Comparison of ENCODE assay signal across 26 mouse cellular contexts in the genomic region with DNA sequence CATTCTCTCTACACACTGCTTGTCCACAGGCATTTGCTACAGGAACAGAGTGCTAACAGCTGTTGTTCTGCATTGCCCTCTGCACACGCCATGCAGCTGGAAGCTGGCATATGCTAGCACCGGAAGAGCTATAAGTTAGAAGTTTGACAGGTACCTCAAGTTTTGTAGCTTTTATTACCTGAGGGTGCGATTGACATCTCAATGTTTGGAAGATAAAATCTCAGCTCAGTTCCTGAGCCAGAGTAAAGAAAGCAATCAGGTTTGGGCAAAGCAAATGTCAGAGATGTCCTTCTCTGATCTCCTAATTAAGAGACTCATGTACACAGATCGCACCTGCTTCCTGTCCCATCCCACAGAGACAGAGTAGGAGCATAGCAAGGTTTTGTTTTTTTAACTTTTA. TPM values are rescaled to one million over a fixed set of nuclear protein-coding genes. Genes with fewer than 3 reads are reported as not detected.
DNase-seq lines count a peak whose midpoint lies in the region; ATAC-seq and TF ChIP-seq lines count a peak whose summit lies in the region.
"Had no signal": no experiment of that assay in that cellular context is flagged by ENCODE, and none has a peak within 500 bp of the region (broad histone marks: within the 10 kb centered on the region; RNA-seq: fewer than 3 reads in every experiment).

No protein-coding gene starts in this region.

- H3K4me3 ChIP-seq in liver, adult 2 months (ENCODE audit: insufficient read depth, low read depth, low read length): no peak overlapping the region
- no peak overlapping the region for H3K4me3 ChIP-seq in liver, embryonic 11.5 days (ENCODE audit: low read depth, low read length)
- H3K4me3 ChIP-seq in lung, embryonic 15.5 days: no peak overlapping the region
- H3K4me3 ChIP-seq in lung, adult 2 months (replicated peaks; ENCODE audit: extremely low read depth, low read depth, low read length): no peak overlapping the region
- H3K4me3 ChIP-seq: embryonic facial prominence, embryonic 13.5 days; embryonic facial prominence, embryonic 15.5 days; erythroblast, embryonic 14.5 days; forebrain, embryonic 13.5 days; forebrain, embryonic 15.5 days had no signal

- peaks cover 21% of the 10 kb centered on the region for H3K4me1 ChIP-seq in liver, adult 2 months (ENCODE audit: control insufficient read depth, insufficient read depth, low read length)
- H3K4me1 ChIP-seq in liver, embryonic 11.5 days (replicated peaks; ENCODE audit: control insufficient read depth, insufficient read depth, low read length): no peaks in the 10 kb centered on the region
- H3K4me1 ChIP-seq in lung, embryonic 15.5 days: 0 out of 2 replicates have a peak, but pooled peaks cover 5% of the 10 kb centered on the region
- H3K4me1 ChIP-seq in lung, adult 2 months (ENCODE audit: control insufficient read depth, insufficient read depth, low read length): no peaks in the 10 kb centered on the region
- H3K4me1 ChIP-seq: embryonic facial prominence, embryonic 15.5 days; forebrain, embryonic 13.5 days; forebrain, embryonic 15.5 days had no signal

- peaks cover 19% of the 10 kb centered on the region for H3K36me3 ChIP-seq in liver, adult 2 months (ENCODE audit: control insufficient read depth, insufficient read depth, low read length)
- peaks cover 14% of the 10 kb centered on the region; the same call in 1 of the 2 replicates for H3K36me3 ChIP-seq in liver, embryonic 11.5 days (ENCODE audit: control insufficient read depth, insufficient read depth, low read length)
- peaks cover 12% of the 10 kb centered on the region; the same call in 1 of the 2 replicates for H3K36me3 ChIP-seq in lung, embryonic 15.5 days
- H3K36me3 ChIP-seq: forebrain, embryonic 15.5 days had no signal

- no peak overlapping the region for H3K9ac ChIP-seq in liver, adult 2 months (ENCODE audit: low read depth, low read length)
- no peak overlapping the region for H3K9ac ChIP-seq in liver, embryonic 11.5 days (ENCODE audit: low read depth, low read length)
- no peak overlapping the region for H3K9ac ChIP-seq in lung, embryonic 15.5 days
- H3K9ac ChIP-seq: embryonic facial prominence, embryonic 13.5 days; embryonic facial prominence, embryonic 15.5 days; forebrain, embryonic 13.5 days; forebrain, embryonic 15.5 days had no signal

- no peak for TF ChIP-seq CTCF in liver, adult 2 months (IDR thresholded peaks at IDR 0.05; ENCODE audit: low read depth, low read length)
- TF ChIP-seq CTCF in lung, adult 2 months (IDR thresholded peaks at IDR 0.05; ENCODE audit: insufficient read depth, low read length): no peak

- H3K27ac ChIP-seq in liver, adult 2 months (replicated peaks; ENCODE audit: insufficient read depth, low read depth, low read length): peak overlapping the region; percentile 94
- no peak overlapping the region for H3K27ac ChIP-seq in liver, embryonic 11.5 days (ENCODE audit: low read depth, low read length)
- H3K27ac ChIP-seq in lung, embryonic 15.5 days: peak overlapping the region; percentile 82
- H3K27ac ChIP-seq: embryonic facial prominence, embryonic 13.5 days; embryonic facial prominence, embryonic 15.5 days; forebrain, embryonic 13.5 days; forebrain, embryonic 15.5 days had no signal

- H3K4me2 ChIP-seq in liver, embryonic 11.5 days: no peak overlapping the region
- no peak overlapping the region for H3K4me2 ChIP-seq in lung, embryonic 15.5 days
- H3K4me2 ChIP-seq: embryonic facial prominence, embryonic 13.5 days; embryonic facial prominence, embryonic 15.5 days; forebrain, embryonic 13.5 days; forebrain, embryonic 15.5 days had no signal

- no peak for DNase-seq in liver, adult 2 months (ENCODE audit: extremely low read depth, low read depth, low spot score)
- DNase-seq in liver, embryonic 11.5 days (ENCODE audit: low spot score): no peak
- no peak for DNase-seq in lung, adult 2 months
- DNase-seq in fat pad, adult 2 months (ENCODE audit: extremely low read depth, low read depth, low spot score): peak; percentile 61
- peak; percentile 77 for DNase-seq in gonadal fat pad, adult 2 months (ENCODE audit: low read depth)
- no peak for DNase-seq in thymus, postnatal 10 days (ENCODE audit: low spot score in 2 of 2)
- DNase-seq in heart, postnatal 4 days: no peak
- DNase-seq: adrenal gland, adult 2 months; adrenal gland, postnatal 10 days; adrenal gland, postnatal 25 days; cerebellum, adult 11 months; cerebellum, adult 18-20 months; cerebellum, adult 8-10 months; cerebellum, adult 9-11 months; cerebellum, postnatal 14 days; cerebellum, postnatal 36 days; embryo, embryonic 11 days had no signal

- WGBS in liver, adult 2 months: 85% methylated on average over 4 of the region's 4 CpGs
- 89% methylated on average over 4 of the region's 4 CpGs for WGBS in liver, embryonic 11.5 days
- WGBS in lung, embryonic 15.5 days: 73% methylated on average over 4 of the region's 4 CpGs
- WGBS in lung, adult 2 months: 63% methylated on average over 4 of the region's 4 CpGs

- H3K9me3 ChIP-seq in liver, embryonic 11.5 days (ENCODE audit: control insufficient read depth, low read length): no peaks in the 10 kb centered on the region
- H3K9me3 ChIP-seq in lung, embryonic 15.5 days: no peaks in the 10 kb centered on the region
- H3K9me3 ChIP-seq: embryonic facial prominence, embryonic 13.5 days; embryonic facial prominence, embryonic 15.5 days; forebrain, embryonic 13.5 days; forebrain, embryonic 15.5 days had no signal

- no peak for TF ChIP-seq POLR2A in liver, adult 2 months (IDR thresholded peaks at IDR 0.05; ENCODE audit: extremely low read depth, insufficient read depth, low read length)
- TF ChIP-seq POLR2A in lung, adult 2 months (IDR thresholded peaks at IDR 0.05; ENCODE audit: borderline replicate concordance, extremely low read depth, low read depth, low read length): no peak

- H3K27me3 ChIP-seq in liver, adult 2 months (ENCODE audit: control insufficient read depth, insufficient read depth, low read length): no peaks in the 10 kb centered on the region
- no peaks in the 10 kb centered on the region for H3K27me3 ChIP-seq in liver, embryonic 11.5 days (replicated peaks; ENCODE audit: control insufficient read depth, insufficient read depth, low read length)
- H3K27me3 ChIP-seq in lung, embryonic 15.5 days: no peaks in the 10 kb centered on the region
- H3K27me3 ChIP-seq: embryonic facial prominence, embryonic 13.5 days; embryonic facial prominence, embryonic 15.5 days; forebrain, embryonic 13.5 days; forebrain, embryonic 15.5 days had no signal

- ATAC-seq in liver, embryonic 11.5 days (replicated peaks; ENCODE audit: low FRiP score): no peak
- ATAC-seq in lung, embryonic 15.5 days (ENCODE audit: borderline replicate concordance, extremely low read depth, low FRiP score, low TSS enrichment): no peak
- ATAC-seq: forebrain, embryonic 13.5 days; forebrain, embryonic 15.5 days had no signal

- H3K79me2 ChIP-seq in liver, adult 2 months (ENCODE audit: control insufficient read depth, insufficient read depth, low read length): no peaks in the 10 kb centered on the region

RNA-seq across cellular contexts. Expression of gene Ucma, which starts 10.9 kb away (rescaled TPM):
- total RNA-seq in liver, adult 2 months (2014; rRNA removed): not detected in 2 replicates
- polyA plus RNA-seq in liver, adult 2 months (2012; rRNA removed): not detected in 2 replicates
- polyA plus RNA-seq in liver, embryonic 11.5 days (2014; fragmentation: Nextera tagmentation; extraction: Ambion mirVana): not detected in 2 replicates
- polyA plus RNA-seq in lung, embryonic 15.5 days (2015; fragmentation: Nextera tagmentation; extraction: Ambion mirVana): 0.30 TPM in 1 of 2 replicates, not detected in the other
- 0.22 TPM in 1 of 2 replicates, not detected in the other for polyA plus RNA-seq in lung, adult 2 months (2012; rRNA removed)
- polyA plus RNA-seq in gonadal fat pad, adult 2 months (2012; rRNA removed): 0.20 TPM in 1 of 2 replicates, not detected in the other
- total RNA-seq in heart, postnatal 4 days (2021): not detected
- total RNA-seq: adrenal gland, adult 2 months; adrenal gland, postnatal 10 days; adrenal gland, postnatal 25 days; adrenal gland, postnatal 4 days; common myeloid progenitor, adult 5-6 weeks; MEL had no signal
- polyA plus RNA-seq: adrenal gland, adult 2 months; erythroblast, embryonic 14.5 days; forebrain, embryonic 15.5 days had no signal

RNA-seq across cellular contexts. Expression of gene Mcm10, which starts 25.8 kb away (rescaled TPM):
- total RNA-seq in liver, adult 2 months (2014; rRNA removed): 36.0 and 53.8 TPM in 2 replicates
- polyA plus RNA-seq in liver, adult 2 months (2012; rRNA removed): 11.9 and 21.8 TPM in 2 replicates
- 77.2 and 84.4 TPM in 2 replicates for polyA plus RNA-seq in liver, embryonic 11.5 days (2014; fragmentation: Nextera tagmentation; extraction: Ambion mirVana)
- polyA plus RNA-seq in lung, embryonic 15.5 days (2015; fragmentation: Nextera tagmentation; extraction: Ambion mirVana): 37.0 and 37.8 TPM in 2 replicates
- polyA plus RNA-seq in lung, adult 2 months (2012; rRNA removed): 0.45 and 1.2 TPM in 2 replicates
- polyA plus RNA-seq in gonadal fat pad, adult 2 months (2012; rRNA removed): 0.57 and 1.1 TPM in 2 replicates
- 10 to 100 TPM in 1 of 2 experiments, 1 to 10 TPM in 1; 9.7 to 14.0 TPM for total RNA-seq in heart, postnatal 4 days (2021)

Comparison
In these comparisons a context has a peak if more than half of its experiments do, and no peak if none do; other contexts are left out.
1. DNase-seq: peak in fat pad, adult 2 months (single experiment) and gonadal fat pad, adult 2 months (single experiment); none in liver, adult 2 months (single experiment), liver, embryonic 11.5 days (single experiment), lung, adult 2 months (single experiment), thymus, postnatal 10 days (0 of 2) and heart, postnatal 4 days (single experiment).